Mouse (Mus musculus) MEL (cell line): Measurements from ENCODE around the gene Lamb3. TPM values are rescaled to one million over a fixed set of nuclear protein-coding genes. Genes with fewer than 3 reads are reported as not detected.

Experiments used
- DNase-seq: peaks from one replicate; pipeline ENCODE4 v3.0.0; 2011; ENCODE audit warnings: low read depth, low spot score
- H3K27ac ChIP-seq: 2 replicates; pipeline ENCODE4 v1.5.1; 2012; ENCODE audit warnings: low read depth, mild to moderate bottlenecking, control low read depth, low read length, moderate library complexity; ENCODE audit not compliant: control insufficient read depth
- H3K27me3 ChIP-seq, 2 experiments: fragments of 150-350 bp in 1 of 2; sonication (generic) in 1 of 2; 2 replicates each; pipeline ENCODE4 v1.6.1; 2012; ENCODE audit warnings: low read length in 2 of 2, mild to moderate bottlenecking in 2 of 2, improper control_type of control experiment in 1 of 2, moderate library complexity in 1 of 2; ENCODE audit not compliant: insufficient read depth in 2 of 2, control insufficient read depth in 1 of 2
- H3K36me3 ChIP-seq, 2 experiments: 2 replicates each; pipeline ENCODE4 v1.6.1; 2012 to 2014; ENCODE audit warnings: low read length in 2 of 2, improper control_type of control experiment in 1 of 2, inconsistent platforms in 1 of 2, mild to moderate bottlenecking in 1 of 2; ENCODE audit not compliant: insufficient read depth in 2 of 2, control insufficient read depth in 1 of 2
- H3K4me1 ChIP-seq, 2 experiments: fragments of 150-350 bp in 1 of 2; sonication (generic) in 1 of 2; 2 replicates each; pipeline ENCODE4 v1.6.1; 2012; ENCODE audit warnings: low read length in 2 of 2, improper control_type of control experiment in 1 of 2, mild to moderate bottlenecking in 1 of 2; ENCODE audit not compliant: insufficient read depth in 2 of 2, control insufficient read depth in 1 of 2
- H3K4me3 ChIP-seq, 2 experiments: fragments of 150-350 bp in 1 of 2; sonication (generic) in 1 of 2; 2 replicates each; pipeline ENCODE4 v1.5.1; 2012; ENCODE audit warnings: low read depth in 2 of 2, low read length in 2 of 2, mild to moderate bottlenecking in 2 of 2, moderate library complexity in 2 of 2, control low read depth in 1 of 2, improper control_type of control experiment in 1 of 2; ENCODE audit not compliant: control insufficient read depth in 1 of 2, insufficient read depth in 1 of 2
- H3K79me2 ChIP-seq: 2 replicates; pipeline ENCODE4 v1.6.1; 2012; ENCODE audit warnings: mild to moderate bottlenecking, low read length, moderate library complexity; ENCODE audit not compliant: control insufficient read depth, poor library complexity, insufficient read depth
- H3K9ac ChIP-seq: 2 replicates; pipeline ENCODE4 v1.6.1; 2012; ENCODE audit warnings: low read depth, mild to moderate bottlenecking, control low read depth, low read length, moderate library complexity; ENCODE audit not compliant: control insufficient read depth, poor library complexity, severe bottlenecking
- H3K9me3 ChIP-seq: fragments of 150-350 bp; sonication (generic); replicated peaks from 2 replicates; pipeline ENCODE4 v1.6.1; 2012; ENCODE audit warnings: mild to moderate bottlenecking, low read length, improper control_type of control experiment, moderate library complexity; ENCODE audit not compliant: insufficient read depth
- BHLHE40 ChIP-seq: IDR thresholded peaks from 2 replicates; pipeline ENCODE4 v1.6.1; 2012; ENCODE audit warnings: low read depth, mild to moderate bottlenecking, inconsistent platforms, low read length, improper control_type of control experiment, borderline replicate concordance
- CHD2 ChIP-seq: IDR thresholded peaks from 2 replicates; pipeline ENCODE4 v1.6.1; 2011; ENCODE audit warnings: low read length, improper control_type of control experiment
- E2F4 ChIP-seq: IDR thresholded peaks from 2 replicates; pipeline ENCODE4 v1.6.1; 2011; ENCODE audit warnings: low read depth, low read length, improper control_type of control experiment, borderline replicate concordance
- ELF1 ChIP-seq: IDR thresholded peaks from 2 replicates; pipeline ENCODE4 v1.6.1; 2014; ENCODE audit warnings: low read depth, mild to moderate bottlenecking, inconsistent platforms, low read length, improper control_type of control experiment, moderate library complexity
- EP300 ChIP-seq, 2 experiments: IDR thresholded peaks; 2 replicates each; pipeline ENCODE4 v1.6.1; 2011; ENCODE audit warnings: improper control_type of control experiment in 2 of 2, low read length in 2 of 2, low read depth in 1 of 2, mild to moderate bottlenecking in 1 of 2
- GATA1 ChIP-seq: IDR thresholded peaks from 2 replicates; pipeline ENCODE4 v1.6.1; 2011; ENCODE audit warnings: low read depth, low read length, improper control_type of control experiment
- KAT2A ChIP-seq: conservative IDR thresholded peaks from 2 replicates; pipeline ENCODE4 v1.6.1; 2012; ENCODE audit warnings: low read depth, low read length, improper control_type of control experiment, inconsistent platforms
- MAFK ChIP-seq: IDR thresholded peaks from 2 replicates; pipeline ENCODE4 v1.6.1; 2011; ENCODE audit warnings: low read depth, mild to moderate bottlenecking, low read length, improper control_type of control experiment, borderline replicate concordance
- MAX ChIP-seq: IDR thresholded peaks from 2 replicates; pipeline ENCODE4 v1.6.1; 2011; ENCODE audit warnings: low read length, improper control_type of control experiment
- MYB ChIP-seq: IDR thresholded peaks from 2 replicates; pipeline ENCODE4 v1.6.1; 2011; ENCODE audit warnings: mild to moderate bottlenecking, low read depth, low read length, improper control_type of control experiment
- POLR2A ChIP-seq, 2 experiments: IDR thresholded peaks; 2 replicates each; pipeline ENCODE4 v1.6.1; 2011 to 2012; ENCODE audit warnings: low read length in 2 of 2, mild to moderate bottlenecking in 2 of 2, control low read depth in 1 of 2, improper control_type of control experiment in 1 of 2, low read depth in 1 of 2, moderate library complexity in 1 of 2; ENCODE audit not compliant: control insufficient read depth in 1 of 2, insufficient read depth in 1 of 2, poor library complexity in 1 of 2
- POLR2AphosphoS2 ChIP-seq: IDR thresholded peaks from 2 replicates; pipeline ENCODE4 v1.6.1; 2011; ENCODE audit warnings: low read length, improper control_type of control experiment
- RAD21 ChIP-seq: IDR thresholded peaks from 2 replicates; pipeline ENCODE4 v1.6.1; 2011; ENCODE audit warnings: mild to moderate bottlenecking, low read depth, low read length, improper control_type of control experiment
- SIN3A ChIP-seq: IDR thresholded peaks from 2 replicates; pipeline ENCODE4 v1.6.1; 2012; ENCODE audit warnings: low read length, improper control_type of control experiment, inconsistent platforms
- SMC3 ChIP-seq: IDR thresholded peaks from 2 replicates; pipeline ENCODE4 v1.6.1; 2011; ENCODE audit warnings: low read depth, low read length, improper control_type of control experiment
- TAL1 ChIP-seq: IDR thresholded peaks from 2 replicates; pipeline ENCODE4 v1.6.1; 2012; ENCODE audit warnings: mild to moderate bottlenecking, inconsistent platforms, low read length, moderate library complexity, mixed read lengths
- TBP ChIP-seq: IDR thresholded peaks from 2 replicates; pipeline ENCODE4 v1.8.0; 2011; ENCODE audit warnings: low read depth, low read length, improper control_type of control experiment
- UBTF ChIP-seq: IDR thresholded peaks from 2 replicates; pipeline ENCODE4 v1.6.1; 2012; ENCODE audit warnings: low read depth, mild to moderate bottlenecking, inconsistent platforms, low read length, improper control_type of control experiment, moderate library complexity, borderline replicate concordance; ENCODE audit not compliant: insufficient read depth
- USF2 ChIP-seq, 2 experiments: IDR thresholded peaks; 2 replicates each; pipeline ENCODE4 v1.6.1; 2011 to 2012; ENCODE audit warnings: improper control_type of control experiment in 2 of 2, low read length in 2 of 2, borderline replicate concordance in 1 of 2, inconsistent platforms in 1 of 2, low read depth in 1 of 2, mild to moderate bottlenecking in 1 of 2; ENCODE audit not compliant: insufficient read depth in 1 of 2
- ZMIZ1 ChIP-seq: IDR thresholded peaks from 2 replicates; pipeline ENCODE4 v1.6.1; 2012; ENCODE audit warnings: low read depth, mild to moderate bottlenecking, inconsistent platforms, low read length, improper control_type of control experiment, moderate library complexity
- ZNF384 ChIP-seq: IDR thresholded peaks from 2 replicates; pipeline ENCODE4 v1.6.1; 2012; ENCODE audit warnings: low read depth, mild to moderate bottlenecking, inconsistent platforms, low read length, improper control_type of control experiment
- polyA plus RNA-seq, 2 experiments: library from polyadenylated mRNA; stranded (reverse) in 1 of 2; unstranded in 1 of 2; fragments of >175 nt in 1 of 2; fragments of >200 nt in 1 of 2; gene quantifications; 2 replicates each; pipeline versions ENCODE4 v1.2.1 to v1.2.4; 2012; ENCODE audit warnings: low replicate concordance in 2 of 2, low read depth in 1 of 2; ENCODE audit not compliant: insufficient read length in 2 of 2, insufficient read depth in 1 of 2, missing spikeins in 1 of 2
- total RNA-seq: library from RNA; depleted of rRNA; stranded (reverse); fragments of 300-350 nt; gene quantifications from 2 replicates; pipeline ENCODE4 v1.2.3, GENCODE M21; 2012

The Lamb3 gene
- total and polyA plus RNA-seq, 3 experiments: 0.03 to 0.35 TPM; not detected in 1

DNA sequence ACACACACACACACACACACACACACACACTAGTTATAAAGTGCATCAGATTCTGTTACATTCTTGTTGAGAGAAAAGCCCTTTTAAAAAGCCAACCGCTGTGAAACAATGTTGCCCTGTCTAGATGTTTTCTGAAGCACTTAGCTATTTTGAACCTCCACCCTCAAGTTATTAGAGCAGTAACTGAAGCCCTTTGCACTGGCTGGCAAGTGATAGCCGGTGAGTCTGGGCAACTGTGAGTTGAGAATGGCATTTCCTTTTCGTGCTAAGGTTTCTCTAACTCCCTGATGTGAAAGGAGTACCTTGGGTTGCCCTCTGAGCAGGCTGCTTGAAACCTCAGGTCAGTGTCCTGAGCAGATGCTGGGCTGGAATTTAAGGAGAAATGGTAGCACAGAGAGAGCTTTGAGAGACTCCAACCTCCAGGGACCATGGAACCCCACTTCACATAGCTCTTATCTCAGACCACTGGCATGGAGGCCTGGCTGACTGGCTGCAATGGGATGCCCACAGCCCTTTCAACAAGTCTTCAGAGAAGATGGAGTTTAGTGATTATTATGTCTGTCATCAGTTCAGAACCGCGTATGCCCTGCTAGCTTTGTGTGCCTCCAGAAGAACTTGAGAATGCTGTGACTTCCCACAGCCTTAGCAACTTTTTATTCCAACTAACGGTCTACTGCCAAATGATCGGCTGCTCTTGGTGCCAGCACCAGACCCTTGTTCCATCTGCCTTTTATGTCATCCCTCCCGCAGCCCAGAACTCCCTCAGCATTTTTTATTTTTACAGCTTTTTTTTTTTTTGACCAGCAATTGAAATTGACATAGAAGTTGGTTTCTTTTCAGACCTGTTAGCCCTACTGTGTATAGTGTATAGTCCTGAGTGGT is 55.8 kb downstream of the Lamb3 start:
- H3K27me3 ChIP-seq: no peaks in the 10 kb centered on the region; a peak in 1 of 4 replicates
- no peaks in the 10 kb centered on the region for H3K36me3 ChIP-seq
- H3K4me3 ChIP-seq: no peak overlapping the region
- H3K9ac ChIP-seq: no peak overlapping the region
- DNase-seq: no peak
- H3K4me1 ChIP-seq: no peaks in the 10 kb centered on the region
- no peak overlapping the region for H3K27ac ChIP-seq
- H3K9me3 ChIP-seq: no peaks in the 10 kb centered on the region
- no peaks in the 10 kb centered on the region for H3K79me2 ChIP-seq
- TF ChIP-seq POLR2AphosphoS2: no peak
- no peak for TF ChIP-seq KAT2A
- TF ChIP-seq BHLHE40: no peak
- TF ChIP-seq GATA1: no peak
- no peak for TF ChIP-seq RAD21
- TF ChIP-seq MAFK: no peak
- no peak for TF ChIP-seq ZNF384
- TF ChIP-seq MYB: no peak
- no peak for TF ChIP-seq SIN3A
- TF ChIP-seq UBTF: no peak
- TF ChIP-seq USF2 (IDR thresholded peaks at IDR 0.05; ENCODE audit: borderline replicate concordance in 1 of 2, insufficient read depth in 1 of 2, low read depth in 1 of 2, low read length in 2 of 2): no peak
- TF ChIP-seq POLR2A (IDR thresholded peaks at IDR 0.05; ENCODE audit: control insufficient read depth in 1 of 2, insufficient read depth in 1 of 2, low read depth in 1 of 2, low read length in 2 of 2, poor library complexity in 1 of 2): no peak
- TF ChIP-seq TAL1: no peak

DNA sequence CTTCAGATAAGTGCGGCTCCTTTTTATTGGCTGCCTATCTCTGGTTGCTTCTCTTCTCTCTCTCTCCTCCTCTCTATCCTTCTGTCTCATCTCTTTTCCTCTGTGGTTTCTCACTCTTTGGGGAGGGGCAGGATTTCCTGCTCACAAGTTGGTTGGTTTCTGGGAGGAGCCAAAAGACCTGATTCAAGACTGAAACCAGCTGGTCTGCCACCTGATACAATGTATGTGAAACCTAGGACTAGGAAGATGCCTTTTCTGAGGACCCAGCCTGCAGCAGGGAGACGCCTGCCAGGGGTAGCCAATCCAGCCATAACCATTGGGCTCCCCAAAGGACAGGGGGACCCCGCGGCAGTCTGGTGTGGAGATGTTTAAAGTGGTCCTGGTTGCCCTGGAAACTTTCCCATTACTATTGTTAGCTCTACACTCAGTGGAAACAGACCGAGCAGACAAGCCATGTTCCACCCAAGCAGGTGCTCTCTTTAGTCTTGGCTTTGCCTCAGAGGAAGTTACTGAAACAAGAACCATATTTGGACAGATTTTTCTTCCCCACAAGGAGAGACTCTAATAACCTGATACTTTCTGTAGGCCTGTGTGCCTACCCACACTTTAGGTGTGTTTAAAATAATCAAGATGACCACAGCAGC is 56.6 kb downstream of the Lamb3 start, which contains the start of gene Hsd11b1:
Gene Hsd11b1 (minus strand): TSS at position 121 of the 644 bp plus-strand sequence.
- TF ChIP-seq E2F4 (no peak), TBP (no peak), ELF1 (no peak), ZMIZ1 (no peak), EP300 (IDR thresholded peaks at IDR 0.05; ENCODE audit: low read depth in 1 of 2, low read length in 2 of 2) (no peak), CHD2 (no peak), SMC3 (no peak), MAX (no peak)
- Histone ChIP-seq H3K79me2 (no peaks in the 10 kb centered on the region), H3K27ac (no peak within 1 kb of the TSS)

More for the DNA sequence above, 56.6 kb downstream of the Lamb3 start, which contains the start of gene Hsd11b1:
- Histone ChIP-seq H3K27me3 (no peaks in the 10 kb centered on the region; a peak in 1 of 4 replicates), H3K4me1 (no peaks in the 10 kb centered on the region), H3K9me3 (no peaks in the 10 kb centered on the region), H3K9ac (no peak within 1 kb of the TSS), H3K36me3 (no peaks in the 10 kb centered on the region), H3K4me3 (no peak within 1 kb of the TSS)
- no peak for DNase-seq
